Mouse (Mus musculus) left cerebral cortex, adult 8-10 months (tissue): Measurements from ENCODE around the gene Peak1. TPM values are rescaled to one million over a fixed set of nuclear protein-coding genes. Genes with fewer than 3 reads are reported as not detected.

Source experiments
- microRNA-seq, 2 experiments: library from miRNA; unstranded; fragments of <30 nt; microRNA quantifications; one replicate each; pipeline ENCODE4 v1.2.0; 2022
- total RNA-seq, 4 experiments: library from RNA; stranded (reverse); gene quantifications; 2 replicates each; pipeline ENCODE4 v1.2.4; 2022

Gene Peak1
- total RNA-seq, 4 experiments from 2014 or later = 34.6 to 40.8 (median 36.7) TPM

Small RNA genes lying within 50 kb of the gene (microRNA-seq; reads per million reads assigned to microRNA genes)
- 4.0 to 13.0 reads per million in 2 experiments for gene Gm24270

Other genes with a start within 250 kb of the Peak1 start
- 10 to 100 TPM; 69.0 to 74.4 (median 70.9) TPM for gene Hmg20a, start 542 bp upstream of the Peak1 start, total RNA-seq